Mouse (Mus musculus): ENCODE measurements around the gene Comp. TPM values are rescaled to one million over a fixed set of nuclear protein-coding genes. Genes with fewer than 3 reads are reported as not detected.

Comp gene
- polyA plus RNA-seq, 1 experiment from 2014 or later, result 1.1 TPM

DNA sequence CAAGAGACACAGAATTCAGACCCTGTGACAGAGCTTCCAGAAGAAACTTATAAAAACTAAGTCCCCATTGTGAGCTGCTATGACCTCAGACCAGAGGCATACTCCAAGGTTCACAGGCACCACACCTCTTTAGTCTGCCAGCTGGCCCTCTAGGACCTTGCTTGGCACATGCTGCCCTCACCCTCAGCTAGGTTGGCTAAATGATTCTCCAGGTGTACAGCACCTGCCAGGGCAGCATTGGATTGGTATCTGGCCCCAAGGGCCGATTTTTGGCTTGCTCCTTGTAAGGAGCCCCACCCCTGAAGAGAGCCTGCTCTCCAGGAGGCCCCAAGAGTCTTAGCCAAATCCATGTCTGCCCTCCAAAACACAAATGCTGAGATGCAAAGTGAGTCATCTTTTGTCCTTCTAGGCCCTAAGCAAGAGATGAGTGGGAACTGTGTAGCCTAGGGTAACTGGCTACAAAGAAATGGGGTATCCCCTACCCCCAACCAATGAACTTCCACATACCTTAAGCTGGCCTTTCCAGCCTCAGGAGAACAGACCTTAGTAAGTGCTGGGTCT lies 25.4 kb upstream of the Comp start:
- H3K9me3 ChIP-seq (replicated peaks; ENCODE audit: control insufficient read depth, low read length), result no peaks in the 10 kb centered on the region
- no peak overlapping the region for H3K4me3 ChIP-seq (ENCODE audit: low read depth, low read length)
- ATAC-seq (replicated peaks; ENCODE audit: insufficient number of reproducible peaks, low FRiP score, low TSS enrichment), result no peak
- WGBS (ENCODE audit: insufficient replicate concordance), result 81% methylated on average over 1 of the region's 1 CpGs
- H3K27me3 ChIP-seq (ENCODE audit: control insufficient read depth, insufficient read depth, low read length), result no peaks in the 10 kb centered on the region
- 0 out of 2 replicates have a peak overlapping the region, but pooled peaks have one; percentile 22 for H3K9ac ChIP-seq (ENCODE audit: low read depth, low read length)
- H3K4me2 ChIP-seq, result no peak overlapping the region
- peaks cover 34% of the 10 kb centered on the region for H3K4me1 ChIP-seq (ENCODE audit: control insufficient read depth, insufficient read depth, low read length)
- no peak overlapping the region; the same call in 1 of the 2 replicates for H3K27ac ChIP-seq (ENCODE audit: low read depth, low read length)
- peaks cover 9% of the 10 kb centered on the region for H3K36me3 ChIP-seq (ENCODE audit: control insufficient read depth, insufficient read depth, low read length)

DNA sequence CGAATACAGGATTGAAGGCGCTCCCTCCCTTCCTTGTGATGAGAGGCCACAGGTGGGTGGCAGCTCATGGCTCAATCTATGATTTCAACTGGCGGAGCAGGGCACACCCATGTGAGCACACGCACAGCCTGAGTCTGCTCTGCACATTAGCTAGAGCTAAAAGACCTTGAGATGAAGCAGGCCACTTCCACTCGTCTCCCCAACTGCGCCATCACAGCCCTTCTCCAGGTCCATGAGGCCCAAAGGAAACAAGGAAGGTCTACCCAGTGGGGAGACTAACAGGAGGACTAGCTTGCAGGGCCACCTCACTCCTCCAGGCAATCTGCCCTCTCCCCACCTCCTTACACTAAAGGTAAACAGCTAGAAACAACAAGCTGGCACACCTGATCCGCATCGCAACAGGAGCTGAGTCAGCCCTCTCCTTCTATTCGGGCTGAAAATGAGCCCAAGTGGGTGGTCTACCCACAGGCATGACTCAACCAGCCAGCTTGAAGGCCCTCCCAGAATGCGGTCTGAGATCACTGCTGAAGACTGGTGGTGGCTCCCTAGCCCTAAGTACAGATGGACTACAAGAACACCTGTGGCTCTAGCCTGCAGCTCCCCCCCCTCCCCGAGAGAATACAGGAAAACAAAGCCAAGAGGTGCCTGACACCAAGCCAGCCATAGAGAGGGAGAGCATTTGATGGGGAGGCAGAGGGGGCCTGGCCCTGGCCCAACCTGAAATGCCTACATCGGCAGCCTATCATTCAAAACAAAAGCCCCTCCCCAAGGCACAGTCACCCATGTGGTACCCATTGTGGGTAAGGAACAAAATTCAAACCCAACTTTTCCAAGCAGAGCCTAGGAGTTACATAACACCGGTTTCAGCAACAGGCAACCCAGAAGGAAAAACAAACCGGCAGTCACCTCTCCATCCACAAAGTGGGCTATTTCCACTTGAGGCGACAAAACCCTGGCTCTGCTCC lies 22.0 kb upstream of the Comp start:
- ATAC-seq (replicated peaks; ENCODE audit: insufficient number of reproducible peaks, low FRiP score, low TSS enrichment), result no peak
- peak overlapping the region; percentile 35; the same call in 1 of the 2 replicates for H3K27ac ChIP-seq (ENCODE audit: low read depth, low read length)
- H3K4me1 ChIP-seq (ENCODE audit: control insufficient read depth, insufficient read depth, low read length), result peaks cover 34% of the 10 kb centered on the region

DNA sequence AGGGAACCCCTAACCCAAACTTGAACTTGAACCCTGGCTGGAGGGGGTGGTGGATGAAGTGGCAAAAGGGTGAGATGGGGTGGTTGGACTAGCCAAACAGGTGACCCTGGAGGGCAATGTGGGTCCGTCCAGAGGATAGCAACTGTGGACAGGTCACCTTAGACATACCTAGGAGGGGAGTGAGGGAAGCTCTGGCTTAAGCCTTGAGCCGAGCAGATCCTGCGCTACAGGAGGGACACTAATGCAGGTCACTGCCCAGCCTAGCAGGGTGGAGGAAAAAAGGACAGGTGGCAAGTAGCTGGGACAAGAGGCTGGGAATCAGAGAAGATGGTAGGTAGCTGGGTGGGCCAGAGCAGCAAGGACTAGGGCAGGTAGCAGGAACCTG lies 21.4 kb upstream of the Comp start:
- Histone ChIP-seq H3K4me1 (ENCODE audit: control insufficient read depth, insufficient read depth, low read length) (peaks cover 34% of the 10 kb centered on the region), H3K27ac (ENCODE audit: low read depth, low read length) (peak overlapping the region; percentile 91; the same call in 1 of the 2 replicates), H3K36me3 (ENCODE audit: control insufficient read depth, insufficient read depth, low read length) (peaks cover 7% of the 10 kb centered on the region), H3K4me3 (ENCODE audit: low read depth, low read length) (peak overlapping the region; percentile 94), H3K27me3 (ENCODE audit: control insufficient read depth, insufficient read depth, low read length) (no peaks in the 10 kb centered on the region), H3K4me2 (peak overlapping the region; percentile 98), H3K9me3 (replicated peaks; ENCODE audit: control insufficient read depth, low read length) (no peaks in the 10 kb centered on the region), H3K9ac (ENCODE audit: low read depth, low read length) (peak overlapping the region; percentile 98)
- WGBS (ENCODE audit: insufficient replicate concordance), result 18% methylated on average over 3 of the region's 3 CpGs
- no peak for ATAC-seq (replicated peaks; ENCODE audit: insufficient number of reproducible peaks, low FRiP score, low TSS enrichment)

More for the DNA sequence above, 22.0 kb upstream of the Comp start:
- H3K36me3 ChIP-seq (ENCODE audit: control insufficient read depth, insufficient read depth, low read length), result peaks cover 9% of the 10 kb centered on the region
- peak overlapping the region; percentile 98 for H3K4me2 ChIP-seq
- no peaks in the 10 kb centered on the region for H3K27me3 ChIP-seq (ENCODE audit: control insufficient read depth, insufficient read depth, low read length)
- 55% methylated on average over 15 of the region's 15 CpGs for WGBS (ENCODE audit: insufficient replicate concordance)
- H3K9ac ChIP-seq (ENCODE audit: low read depth, low read length), result peak overlapping the region; percentile 98
- H3K9me3 ChIP-seq (replicated peaks; ENCODE audit: control insufficient read depth, low read length), result no peaks in the 10 kb centered on the region
- peak overlapping the region; percentile 94 for H3K4me3 ChIP-seq (ENCODE audit: low read depth, low read length)

DNA sequence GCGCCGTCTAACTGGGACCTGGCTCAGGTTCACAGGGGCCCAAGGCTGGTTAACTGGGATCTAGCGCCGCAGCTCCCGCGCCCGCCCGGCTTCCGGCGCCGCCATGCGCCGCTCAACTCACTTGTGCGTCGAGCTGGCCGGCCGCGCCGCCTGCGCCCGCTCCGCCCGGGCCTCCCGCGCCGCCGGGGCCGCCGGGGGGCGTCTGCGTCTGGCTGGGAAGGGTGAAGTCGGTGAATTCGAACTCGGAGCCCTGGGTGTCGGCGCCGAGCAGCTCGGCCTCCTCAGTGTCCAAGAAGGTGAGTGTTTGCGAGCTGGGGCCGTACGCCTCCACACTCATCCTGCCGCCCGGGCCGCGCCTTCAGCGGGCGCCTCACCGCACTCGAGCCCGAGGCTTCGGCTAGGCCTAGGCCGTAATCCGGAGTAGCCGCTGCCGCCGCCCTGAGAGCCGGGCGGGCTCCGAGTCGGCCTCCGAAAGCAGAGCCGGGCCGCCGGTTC lies 20.7 kb upstream of the Comp start:
- Histone ChIP-seq H3K4me1 (ENCODE audit: control insufficient read depth, insufficient read depth, low read length) (peaks cover 34% of the 10 kb centered on the region), H3K9ac (ENCODE audit: low read depth, low read length) (peak overlapping the region; percentile 98), H3K27me3 (ENCODE audit: control insufficient read depth, insufficient read depth, low read length) (no peaks in the 10 kb centered on the region), H3K9me3 (replicated peaks; ENCODE audit: control insufficient read depth, low read length) (no peaks in the 10 kb centered on the region), H3K27ac (ENCODE audit: low read depth, low read length) (peak overlapping the region; percentile 91), H3K4me3 (ENCODE audit: low read depth, low read length) (peak overlapping the region; percentile 94), H3K36me3 (ENCODE audit: control insufficient read depth, insufficient read depth, low read length) (peaks cover 7% of the 10 kb centered on the region), H3K4me2 (peak overlapping the region; percentile 98)
- WGBS (ENCODE audit: insufficient replicate concordance), result under 1% methylated on average over 62 of the region's 64 CpGs
- peak; percentile 37 for ATAC-seq (replicated peaks; ENCODE audit: insufficient number of reproducible peaks, low FRiP score, low TSS enrichment)

DNA sequence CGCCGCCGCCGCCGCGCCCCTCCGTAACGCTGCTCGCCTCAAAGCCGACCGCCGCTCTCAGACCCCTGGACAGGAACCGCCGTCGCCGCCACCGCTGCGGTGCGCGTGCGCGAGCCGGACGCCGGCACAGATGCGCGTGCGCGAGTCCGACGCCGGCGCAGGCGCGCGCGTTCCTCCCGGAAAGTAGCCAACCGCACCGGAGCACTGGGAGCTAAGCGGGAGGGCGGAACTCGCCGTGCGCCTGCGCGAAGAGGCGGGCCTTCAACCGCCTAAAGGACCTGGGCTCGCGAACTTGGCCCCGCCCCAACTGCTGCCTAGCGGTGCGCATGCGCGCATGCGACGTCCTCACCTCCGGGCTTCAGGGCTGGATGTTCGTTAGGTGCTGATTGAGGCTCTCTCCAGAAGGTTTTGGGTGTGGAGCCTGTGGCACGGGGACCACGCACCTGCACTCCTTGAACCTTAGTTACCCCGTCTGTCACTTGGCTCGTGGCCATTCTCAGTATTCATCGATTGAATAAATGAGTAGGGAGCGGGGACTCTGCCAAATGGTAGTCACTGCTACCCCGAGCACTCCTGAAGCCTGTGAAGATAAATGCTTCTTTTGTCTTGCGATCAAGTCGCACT lies 20.1 kb upstream of the Comp start, which contains the start of gene Upf1:
TSS of gene Upf1 (minus strand) at position 85 of the 624 bp plus-strand sequence.
- H3K27me3 ChIP-seq (ENCODE audit: control insufficient read depth, insufficient read depth, low read length), result no peaks in the 10 kb centered on the region
- H3K4me2 ChIP-seq, result peak within 1 kb of the TSS; percentile 98
- H3K4me3 ChIP-seq (ENCODE audit: low read depth, low read length), result peak within 1 kb of the TSS; percentile 94
- under 1% methylated on average over 57 of the region's 69 CpGs for WGBS (ENCODE audit: insufficient replicate concordance)
- ATAC-seq (replicated peaks; ENCODE audit: insufficient number of reproducible peaks, low FRiP score, low TSS enrichment), result peak; percentile 88
- H3K36me3 ChIP-seq (ENCODE audit: control insufficient read depth, insufficient read depth, low read length), result peaks cover 7% of the 10 kb centered on the region
- no peaks in the 10 kb centered on the region for H3K9me3 ChIP-seq (replicated peaks; ENCODE audit: control insufficient read depth, low read length)
- H3K4me1 ChIP-seq (ENCODE audit: control insufficient read depth, insufficient read depth, low read length), result peaks cover 34% of the 10 kb centered on the region
- H3K9ac ChIP-seq (ENCODE audit: low read depth, low read length), result peak within 1 kb of the TSS; percentile 98
- peak within 1 kb of the TSS; percentile 91 for H3K27ac ChIP-seq (ENCODE audit: low read depth, low read length)

DNA sequence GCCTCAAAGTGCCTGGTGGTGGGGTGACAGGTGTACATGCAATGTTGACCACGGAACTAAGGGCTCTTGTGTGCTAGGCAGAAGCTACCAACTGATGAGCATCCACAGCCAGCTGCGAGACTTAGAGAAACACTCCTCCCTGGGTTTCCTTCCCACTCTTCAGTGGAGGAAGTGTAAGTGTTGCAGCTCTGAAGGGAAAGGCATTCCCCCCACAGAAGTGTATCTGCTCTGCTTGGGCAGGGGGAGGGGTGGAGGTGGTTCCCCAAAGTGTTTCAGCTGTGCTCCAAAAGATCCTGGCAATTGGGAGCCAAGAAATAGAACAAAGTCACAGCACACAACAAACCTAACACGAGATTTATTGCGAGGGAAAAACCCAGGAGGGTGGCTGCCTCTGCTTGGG lies 19.4 kb upstream of the Comp start:
- H3K4me1 ChIP-seq (ENCODE audit: control insufficient read depth, insufficient read depth, low read length), result peaks cover 31% of the 10 kb centered on the region
- no peaks in the 10 kb centered on the region for H3K9me3 ChIP-seq (replicated peaks; ENCODE audit: control insufficient read depth, low read length)
- H3K36me3 ChIP-seq (ENCODE audit: control insufficient read depth, insufficient read depth, low read length), result peaks cover under 1% of the 10 kb centered on the region; the same call in 1 of the 2 replicates
- peak overlapping the region; percentile 98 for H3K4me2 ChIP-seq
- peak overlapping the region; percentile 98 for H3K9ac ChIP-seq (ENCODE audit: low read depth, low read length)
- 61% methylated on average over 4 of the region's 4 CpGs for WGBS (ENCODE audit: insufficient replicate concordance)
- H3K4me3 ChIP-seq (ENCODE audit: low read depth, low read length), result peak overlapping the region; percentile 94; the same call in 1 of the 2 replicates
- H3K27ac ChIP-seq (ENCODE audit: low read depth, low read length), result peak overlapping the region; percentile 69
- peaks cover 4% of the 10 kb centered on the region; the same call in 1 of the 2 replicates for H3K27me3 ChIP-seq (ENCODE audit: control insufficient read depth, insufficient read depth, low read length)
- no peak for ATAC-seq (replicated peaks; ENCODE audit: insufficient number of reproducible peaks, low FRiP score, low TSS enrichment)

DNA sequence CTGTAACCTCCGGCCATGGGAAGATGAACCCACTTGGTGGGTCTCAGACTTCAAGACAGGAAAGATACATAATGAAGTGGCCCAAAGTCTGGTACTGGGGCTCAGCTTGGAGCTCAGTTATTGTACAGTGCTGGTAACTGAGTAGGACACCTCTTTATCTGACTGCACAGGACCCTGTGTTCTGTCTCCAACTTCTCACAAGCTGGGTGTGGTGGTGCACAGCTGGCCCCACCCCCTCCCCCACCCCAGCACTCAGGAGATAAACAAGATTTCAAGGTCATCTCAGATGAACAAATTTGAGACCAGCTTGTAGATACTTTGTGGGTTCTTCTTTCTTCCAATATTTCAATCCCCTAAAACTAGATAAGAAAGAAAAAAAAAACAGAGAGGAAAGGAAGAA lies 17.2 kb upstream of the Comp start:
- H3K27ac ChIP-seq (ENCODE audit: low read depth, low read length), result peak overlapping the region; percentile 78
- no peak overlapping the region for H3K4me3 ChIP-seq (ENCODE audit: low read depth, low read length)
- WGBS (ENCODE audit: insufficient replicate concordance), result 74% methylated on average over 1 of the region's 1 CpGs

DNA sequence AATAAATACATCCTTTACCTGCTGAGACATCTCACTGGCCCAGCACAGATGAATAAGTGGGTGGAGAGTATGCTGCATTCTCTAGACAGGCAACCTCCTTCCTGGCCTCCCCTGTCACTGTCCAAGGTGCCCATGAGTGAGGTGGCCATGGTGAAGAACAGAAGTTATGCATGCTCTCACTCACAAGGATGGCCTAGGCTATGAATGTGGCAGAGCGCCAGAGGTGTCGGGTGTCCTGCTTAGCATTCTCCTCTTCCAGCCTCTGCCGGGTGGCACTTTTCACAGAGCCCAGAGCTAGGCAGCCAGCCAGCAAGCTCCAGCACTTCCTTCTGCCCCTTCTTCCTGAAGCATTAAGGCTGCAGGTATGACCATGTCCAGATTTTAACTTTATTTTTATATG lies 13.9 kb upstream of the Comp start:
- no peak for ATAC-seq (replicated peaks; ENCODE audit: insufficient number of reproducible peaks, low FRiP score, low TSS enrichment)
- 25% methylated on average over 3 of the region's 3 CpGs for WGBS (ENCODE audit: insufficient replicate concordance)

More for the DNA sequence above, 17.2 kb upstream of the Comp start:
- Histone ChIP-seq H3K27me3 (ENCODE audit: control insufficient read depth, insufficient read depth, low read length) (peaks cover 4% of the 10 kb centered on the region; the same call in 1 of the 2 replicates), H3K4me2 (peak overlapping the region; percentile 14), H3K36me3 (ENCODE audit: control insufficient read depth, insufficient read depth, low read length) (no peaks in the 10 kb centered on the region), H3K4me1 (ENCODE audit: control insufficient read depth, insufficient read depth, low read length) (peaks cover 18% of the 10 kb centered on the region), H3K9me3 (replicated peaks; ENCODE audit: control insufficient read depth, low read length) (no peaks in the 10 kb centered on the region), H3K9ac (ENCODE audit: low read depth, low read length) (no peak overlapping the region)
- ATAC-seq (replicated peaks; ENCODE audit: insufficient number of reproducible peaks, low FRiP score, low TSS enrichment), result no peak

More for the DNA sequence above, 13.9 kb upstream of the Comp start:
- Histone ChIP-seq H3K4me3 (ENCODE audit: low read depth, low read length) (no peak overlapping the region), H3K9ac (ENCODE audit: low read depth, low read length) (no peak overlapping the region), H3K27ac (ENCODE audit: low read depth, low read length) (no peak overlapping the region), H3K27me3 (ENCODE audit: control insufficient read depth, insufficient read depth, low read length) (peaks cover 8% of the 10 kb centered on the region; the same call in 1 of the 2 replicates), H3K9me3 (replicated peaks; ENCODE audit: control insufficient read depth, low read length) (no peaks in the 10 kb centered on the region), H3K4me1 (ENCODE audit: control insufficient read depth, insufficient read depth, low read length) (no peaks in the 10 kb centered on the region), H3K4me2 (no peak overlapping the region), H3K36me3 (ENCODE audit: control insufficient read depth, insufficient read depth, low read length) (no peaks in the 10 kb centered on the region)

Measured in heart, embryonic 11.5 days (tissue).